Mouse (Mus musculus): ENCODE data around the gene Zfp385b.

The Zfp385b gene

DNA sequence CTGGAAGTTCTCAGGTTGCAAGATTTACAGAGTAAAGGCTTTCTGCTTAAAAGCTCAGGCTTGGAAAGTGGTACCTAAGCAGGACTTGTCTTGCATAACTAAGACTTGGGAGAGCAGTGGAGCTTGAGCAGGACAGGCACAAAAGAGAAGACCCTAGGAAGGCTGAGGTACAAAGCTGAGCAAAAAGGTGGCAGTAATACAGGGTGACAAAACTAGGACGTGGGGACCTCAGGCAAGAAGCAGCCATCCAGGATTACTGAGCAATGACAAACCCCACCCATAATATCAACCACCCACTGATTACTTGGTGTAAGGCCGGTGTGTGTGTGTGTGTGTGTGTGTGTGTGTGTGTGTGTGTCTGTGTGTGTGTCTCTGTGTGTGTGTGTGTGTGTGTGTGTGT is 114.0 kb downstream of the Zfp385b start:
- no peak for DNase-seq (ENCODE audit: low spot score in 2 of 2)

GRCm38 (mm10) chr2:77703080-77703479 is 116.4 kb downstream of the Zfp385b start:
- no peak for DNase-seq (ENCODE audit: low spot score in 2 of 2)

DNA sequence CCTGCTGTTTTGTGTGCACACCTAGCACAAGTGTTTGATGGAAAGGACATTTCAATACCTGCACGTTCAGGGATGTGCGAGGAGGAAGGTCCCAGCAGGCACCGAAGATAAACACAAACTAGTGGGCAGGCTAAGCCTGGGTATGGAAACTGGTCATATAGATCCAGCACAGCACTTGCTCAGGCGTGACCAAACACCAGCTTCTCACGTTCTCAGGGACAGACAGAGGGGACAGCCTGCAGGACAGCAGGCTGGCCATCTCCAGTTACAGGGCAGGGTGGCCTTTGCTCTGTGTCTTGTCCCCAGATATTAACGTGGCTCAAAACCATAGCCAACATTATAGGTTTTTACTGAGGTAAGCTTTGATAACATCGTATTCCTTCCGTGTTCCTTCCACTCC is 128.3 kb downstream of the Zfp385b start:
- no peak for DNase-seq (ENCODE audit: low spot score in 2 of 2)

- DNase-seq (ENCODE audit: low spot score in 2 of 2), result no peak
These were observed 129.1 kb downstream of the Zfp385b start for GRCm38 (mm10) chr2:77690316-77690715.

DNA sequence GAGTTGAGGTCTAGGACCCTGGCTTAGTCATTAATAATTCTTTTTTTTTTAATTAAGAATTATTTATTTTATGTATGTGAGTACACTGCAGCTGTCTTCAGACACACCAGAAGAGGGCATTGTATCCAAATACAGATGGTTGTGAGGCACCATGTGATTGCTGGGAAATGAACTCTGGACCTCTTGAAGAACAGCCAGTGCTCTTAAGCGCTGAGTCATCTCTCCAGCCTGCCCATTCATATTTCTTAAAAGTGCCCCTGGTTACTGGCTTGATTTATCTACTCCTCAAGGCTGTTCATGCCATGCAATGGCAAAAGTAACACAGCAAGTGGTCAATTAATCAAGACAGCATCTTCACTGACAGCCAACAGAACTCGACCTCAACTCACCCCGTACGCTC is 130.8 kb downstream of the Zfp385b start:
- DNase-seq (ENCODE audit: low spot score in 2 of 2), result no peak

DNA sequence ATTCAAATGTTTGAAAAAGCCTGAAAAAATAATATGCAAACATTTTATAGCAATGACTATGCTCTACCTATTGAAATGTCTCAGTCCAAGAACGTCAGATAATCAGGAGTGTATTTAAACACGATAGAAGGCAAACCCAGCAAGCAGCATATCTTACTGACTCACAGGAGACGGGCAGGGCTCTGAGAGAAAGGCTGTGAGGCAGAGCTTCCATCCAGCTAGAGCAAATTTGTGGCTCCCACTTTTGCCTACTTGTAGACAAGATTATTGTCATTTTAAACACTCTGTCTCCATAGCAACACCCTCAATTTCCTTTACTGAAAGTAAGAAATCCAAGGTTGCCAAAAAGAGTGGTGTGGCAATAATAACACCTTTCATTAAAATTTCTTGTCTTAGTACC is 135.4 kb downstream of the Zfp385b start:
- DNase-seq (ENCODE audit: low spot score in 2 of 2), result no peak

- no peak for DNase-seq (ENCODE audit: low spot score in 2 of 2)
These were observed 137.2 kb downstream of the Zfp385b start for GRCm38 (mm10) chr2:77682205-77682604.

DNA sequence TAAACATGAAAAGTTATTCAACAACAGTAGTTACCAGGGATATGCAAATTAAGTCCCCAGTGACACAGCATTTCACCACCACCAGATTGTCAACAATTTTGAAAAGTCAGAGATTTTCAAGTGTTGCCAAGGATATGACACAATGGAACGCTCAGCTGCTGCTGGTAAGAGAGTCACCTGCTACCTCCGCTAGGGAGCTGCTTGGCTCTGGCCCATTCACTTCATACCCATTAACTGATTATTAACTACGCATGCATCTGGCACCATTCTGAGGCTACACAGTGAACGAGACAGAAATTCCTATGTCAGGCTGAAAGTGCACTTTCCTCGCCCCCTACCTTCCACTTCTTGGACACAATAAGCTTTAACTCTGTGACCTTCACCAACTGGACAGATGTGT is 137.7 kb downstream of the Zfp385b start:
- no peak for DNase-seq (ENCODE audit: low spot score in 2 of 2)

- DNase-seq (ENCODE audit: low spot score in 2 of 2), result no peak
These were observed 145.7 kb downstream of the Zfp385b start for GRCm38 (mm10) chr2:77673770-77674169.

- DNase-seq (ENCODE audit: low spot score in 2 of 2), result no peak
These were observed 147.1 kb downstream of the Zfp385b start for GRCm38 (mm10) chr2:77672215-77672905.

DNA sequence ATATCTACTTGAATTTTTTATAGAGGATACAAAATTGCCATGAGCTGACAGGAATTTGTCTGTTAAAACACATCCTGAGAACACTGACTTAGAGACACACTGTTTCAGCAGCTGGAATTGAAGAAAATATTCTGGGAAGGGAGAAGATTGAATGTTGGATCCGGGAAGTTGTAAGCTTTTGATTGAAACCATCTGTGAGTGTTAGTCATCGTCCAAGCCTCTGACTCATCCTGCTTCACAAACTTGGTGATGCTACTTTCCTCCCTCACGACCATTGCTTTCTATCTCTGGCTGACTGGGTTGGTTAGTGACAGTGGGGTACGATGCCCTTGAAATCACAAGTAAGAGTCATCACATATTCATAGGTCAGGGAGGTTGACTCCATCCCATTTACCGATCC is 157.3 kb downstream of the Zfp385b start:
- DNase-seq (ENCODE audit: low spot score in 2 of 2), result no peak

GRCm38 (mm10) chr2:77653686-77654085 is 165.8 kb downstream of the Zfp385b start:
- DNase-seq (ENCODE audit: low spot score in 2 of 2), result no peak

DNA sequence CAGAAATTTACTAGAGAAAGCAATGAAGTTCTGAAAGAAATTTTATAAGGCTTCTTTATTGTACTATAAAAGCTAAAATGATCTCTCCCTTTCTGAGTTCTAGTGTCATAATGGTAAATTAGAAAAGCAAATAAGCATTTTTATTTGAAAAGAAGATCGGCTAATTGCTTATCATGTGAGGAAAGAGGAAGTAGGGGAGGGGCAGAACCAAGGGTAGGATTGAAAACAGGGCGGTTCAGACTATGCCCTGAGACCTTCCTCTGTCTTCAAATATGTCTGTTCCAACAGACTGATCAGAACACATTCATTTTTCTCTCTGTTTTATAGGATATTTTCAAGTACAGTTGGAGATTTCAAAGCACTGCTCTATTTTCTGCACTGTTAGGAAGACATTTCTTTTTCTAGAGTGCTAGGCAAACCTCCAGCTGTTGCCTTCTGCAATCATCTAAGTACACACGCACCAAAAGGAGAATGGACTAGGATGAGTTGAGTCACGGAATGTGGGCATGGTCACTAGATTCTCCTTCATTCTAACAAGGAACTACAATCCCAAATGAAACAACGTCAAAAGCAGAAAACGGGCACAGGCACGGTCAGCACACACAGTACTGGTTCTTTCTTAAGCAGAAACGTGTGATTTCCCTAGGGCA is 177.8 kb downstream of the Zfp385b start:
- no peak for DNase-seq (ENCODE audit: low spot score in 2 of 2)

DNA sequence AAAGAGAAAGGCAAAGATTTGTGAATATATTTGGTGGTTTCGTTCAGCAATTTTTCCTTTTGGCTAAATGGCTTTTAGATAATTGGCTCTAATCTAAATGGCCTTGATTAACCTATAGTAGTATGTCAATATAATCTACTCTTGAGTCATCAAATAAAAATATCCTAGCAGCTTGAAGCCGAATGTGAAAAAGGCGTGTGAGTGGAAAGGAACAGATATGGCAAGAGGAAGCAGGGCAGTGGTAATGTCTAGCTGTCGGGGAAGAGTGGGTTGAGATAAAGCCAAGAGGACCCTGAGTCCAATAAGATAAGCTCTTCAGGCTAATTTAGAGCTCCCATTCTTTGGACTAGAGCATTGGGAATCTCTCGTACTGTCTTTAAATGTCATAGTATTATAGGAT is 179.4 kb downstream of the Zfp385b start:
- DNase-seq (ENCODE audit: low spot score in 2 of 2), result no peak

DNA sequence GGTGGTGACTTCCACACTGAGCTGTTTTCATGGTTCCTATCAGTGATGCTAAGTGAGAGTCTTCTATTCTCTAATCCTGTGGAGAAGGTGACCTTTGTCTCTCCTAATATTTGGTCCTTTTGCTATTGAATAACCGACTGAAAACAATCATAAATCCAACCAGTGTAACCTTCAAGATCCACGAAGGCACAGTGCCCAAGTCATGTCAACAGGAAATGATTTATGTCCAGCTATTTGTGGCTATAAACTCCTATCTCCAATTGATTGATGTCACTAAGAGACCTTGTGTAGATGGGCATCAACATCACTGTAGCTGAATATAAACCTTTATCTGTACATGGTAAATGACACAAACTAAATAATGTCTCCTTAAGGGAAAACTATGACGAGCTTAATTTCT is 187.8 kb downstream of the Zfp385b start:
- no peak for DNase-seq (ENCODE audit: low spot score in 2 of 2)

GRCm38 (mm10) chr2:77627622-77628231 is 191.7 kb downstream of the Zfp385b start:
- no peak for DNase-seq (ENCODE audit: low spot score in 2 of 2)

DNA sequence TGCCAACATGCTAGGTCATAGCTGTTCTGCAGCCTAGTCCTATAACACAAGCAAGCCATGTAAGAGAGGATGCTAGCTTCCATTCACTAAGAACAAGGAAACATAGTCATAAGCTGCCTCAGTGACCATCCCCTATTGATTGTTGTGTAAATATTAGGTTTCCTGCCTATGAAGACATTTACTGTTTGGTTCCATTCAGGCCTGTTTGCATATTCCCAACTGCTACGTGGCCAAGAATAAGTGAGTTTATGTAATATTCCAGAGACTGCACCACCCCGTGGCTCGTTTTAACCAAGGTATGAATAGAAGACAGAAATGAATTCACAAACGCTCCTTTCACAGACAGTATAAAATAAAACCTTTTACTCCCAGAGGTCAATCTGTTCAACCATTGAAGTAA is 200.8 kb downstream of the Zfp385b start:
- DNase-seq (ENCODE audit: low spot score in 2 of 2), result no peak

- DNase-seq (ENCODE audit: low spot score in 2 of 2), result no peak
These were observed 209.0 kb downstream of the Zfp385b start for GRCm38 (mm10) chr2:77610303-77610991.

DNA sequence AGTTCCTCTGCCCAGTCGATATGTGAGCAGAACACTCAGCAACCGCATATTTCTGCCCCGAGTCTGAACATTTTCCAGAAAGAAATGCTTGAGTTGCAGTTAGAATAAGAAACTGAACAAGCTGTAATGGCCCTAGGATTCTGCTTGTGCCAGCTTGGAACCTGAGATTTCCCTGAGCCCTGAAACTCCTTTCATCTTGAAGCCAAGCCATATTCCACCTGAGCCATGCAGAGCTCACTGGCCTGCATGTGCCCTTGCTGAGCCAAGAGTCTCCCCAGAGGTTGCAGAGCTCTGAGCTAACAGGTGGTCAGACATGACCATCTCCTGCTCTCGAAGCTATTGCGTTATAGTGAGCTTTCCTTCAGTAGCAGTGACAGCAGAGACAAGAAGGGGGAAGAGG is 210.0 kb downstream of the Zfp385b start:
- no peak for DNase-seq (ENCODE audit: low spot score in 2 of 2)

DNA sequence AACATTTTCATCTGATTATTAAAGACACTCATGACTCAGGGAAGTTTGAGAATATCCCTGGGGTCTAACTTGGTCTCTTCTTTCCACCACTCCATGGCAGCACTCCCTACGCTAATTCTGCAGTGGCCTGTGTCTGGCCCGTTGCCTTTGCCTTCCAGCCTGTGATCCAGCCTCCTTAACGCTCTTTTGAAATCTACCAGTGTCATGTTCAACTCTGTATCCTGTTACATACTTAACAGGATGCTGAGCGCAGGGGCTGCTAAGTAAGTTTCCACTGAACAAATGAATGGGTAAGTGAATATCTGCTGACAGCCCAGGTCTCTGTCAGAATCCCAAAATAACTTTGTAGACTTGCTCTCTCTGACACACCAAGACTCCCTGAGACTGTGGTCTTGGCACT is 210.8 kb downstream of the Zfp385b start:
- no peak for DNase-seq (ENCODE audit: low spot score in 2 of 2)

DNA sequence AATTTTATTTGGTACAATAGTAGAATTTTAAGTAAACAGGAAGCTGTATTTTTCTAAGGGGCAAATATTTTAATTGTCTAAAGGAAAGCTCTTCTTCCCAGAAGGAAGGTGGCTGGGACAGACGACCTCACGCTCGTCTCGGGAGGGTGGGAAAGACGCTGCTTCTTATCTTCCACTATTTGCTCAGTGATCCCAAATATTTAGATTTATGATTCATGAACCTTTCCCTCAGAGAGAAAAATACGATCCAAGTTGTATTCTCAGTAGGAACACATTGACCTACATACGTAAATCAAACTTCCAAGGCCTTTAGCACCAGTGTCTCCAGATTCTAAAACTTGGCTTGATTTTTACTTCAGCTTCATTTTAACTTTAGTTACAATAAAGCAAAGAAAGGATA is 226.0 kb downstream of the Zfp385b start:
- DNase-seq (ENCODE audit: low spot score in 2 of 2), result no peak

- DNase-seq (ENCODE audit: low spot score in 2 of 2), result no peak
These were observed 226.9 kb downstream of the Zfp385b start for GRCm38 (mm10) chr2:77592525-77592924.
